Mouse (Mus musculus): Measurements from ENCODE around the gene Ppp1r21.

The Ppp1r21 gene

GRCm38 (mm10) chr17:88529519-88530235 lies at the start of gene Ppp1r21:
Gene Ppp1r21 (plus strand): TSS chr17:88530118.
- DNase-seq (ENCODE audit: low read depth) = peak; percentile 97

DNA sequence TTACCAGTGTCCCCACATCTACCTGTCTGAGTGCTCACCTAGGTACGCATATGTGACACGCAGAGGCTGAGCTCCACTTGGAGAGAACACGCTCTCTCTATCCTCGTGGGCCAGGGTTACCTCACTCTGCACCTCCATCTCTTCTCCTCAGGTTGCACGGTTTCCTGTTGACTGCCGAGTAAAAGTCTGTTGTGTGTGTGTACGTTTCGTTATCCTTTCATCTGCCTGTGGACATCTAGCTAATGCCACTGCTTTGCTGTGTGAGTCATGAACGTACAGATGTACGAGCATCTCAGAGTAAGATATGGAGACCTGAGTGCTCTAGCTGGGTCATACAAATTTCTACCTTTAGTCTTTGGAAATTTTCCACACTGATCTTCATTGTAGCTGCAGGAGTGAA lies 49.5 kb upstream of the Ppp1r21 start:
- no peak for DNase-seq (ENCODE audit: low read depth)

DNA sequence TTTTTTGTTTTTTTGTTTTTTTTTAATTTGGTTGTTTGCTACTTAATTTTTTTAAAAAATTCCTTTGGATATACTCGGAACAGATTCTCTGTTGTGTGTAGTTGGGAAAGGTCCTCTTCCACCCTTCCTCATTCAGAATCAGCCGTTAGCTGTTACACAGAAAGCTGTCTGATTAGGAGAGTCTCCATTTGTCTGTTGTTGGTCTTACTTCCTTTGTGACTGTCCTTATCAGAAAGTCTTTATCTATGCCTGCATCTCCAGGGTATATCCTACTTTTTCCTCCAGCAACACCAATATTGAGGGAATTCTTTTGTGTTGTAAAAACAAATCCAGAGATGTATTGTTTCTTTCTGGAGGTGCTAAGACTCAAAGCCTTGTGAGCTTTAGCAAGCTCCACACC lies 48.9 kb upstream of the Ppp1r21 start:
- DNase-seq (ENCODE audit: low read depth) = no peak

DNA sequence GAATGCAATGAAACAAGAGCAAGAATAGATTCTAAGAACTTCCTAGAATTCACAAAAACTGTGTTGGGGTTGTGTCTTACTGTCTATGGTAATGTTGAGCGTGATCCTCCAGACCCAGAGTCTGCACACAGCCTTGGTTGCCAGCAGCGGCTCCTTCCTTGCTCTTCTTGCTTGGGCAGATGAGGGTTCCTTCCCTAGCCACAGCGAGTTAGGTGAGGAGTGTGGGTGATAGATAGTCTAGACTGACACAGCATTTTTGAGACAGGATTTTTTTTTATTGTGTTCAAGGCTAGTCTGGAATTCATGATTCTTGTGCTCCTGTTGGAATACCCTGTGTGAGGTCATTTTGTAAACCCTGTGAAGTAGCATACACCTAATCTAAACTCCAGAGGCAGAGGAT lies 48.3 kb upstream of the Ppp1r21 start:
- DNase-seq (ENCODE audit: low read depth) = no peak

DNA sequence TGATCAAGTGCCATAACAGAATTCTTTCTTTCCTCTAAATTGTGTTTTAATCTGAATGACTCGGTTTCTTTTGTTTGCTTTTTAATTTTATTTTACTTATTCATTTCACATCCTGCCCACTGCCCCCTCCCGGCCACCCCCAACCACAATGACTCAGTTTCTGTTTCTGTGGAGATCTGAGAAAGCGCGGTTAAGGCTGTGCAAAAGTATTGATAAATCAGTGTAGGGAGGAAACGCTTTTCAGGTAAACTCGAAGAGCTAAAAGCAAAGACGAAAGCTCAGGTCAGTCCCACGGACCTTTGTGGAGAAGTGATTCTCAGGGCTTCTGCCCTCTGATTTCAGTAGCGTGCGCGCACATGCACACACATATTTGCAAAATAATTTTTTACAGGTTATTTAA lies 45.4 kb upstream of the Ppp1r21 start:
- no peak for DNase-seq (ENCODE audit: low read depth)

DNA sequence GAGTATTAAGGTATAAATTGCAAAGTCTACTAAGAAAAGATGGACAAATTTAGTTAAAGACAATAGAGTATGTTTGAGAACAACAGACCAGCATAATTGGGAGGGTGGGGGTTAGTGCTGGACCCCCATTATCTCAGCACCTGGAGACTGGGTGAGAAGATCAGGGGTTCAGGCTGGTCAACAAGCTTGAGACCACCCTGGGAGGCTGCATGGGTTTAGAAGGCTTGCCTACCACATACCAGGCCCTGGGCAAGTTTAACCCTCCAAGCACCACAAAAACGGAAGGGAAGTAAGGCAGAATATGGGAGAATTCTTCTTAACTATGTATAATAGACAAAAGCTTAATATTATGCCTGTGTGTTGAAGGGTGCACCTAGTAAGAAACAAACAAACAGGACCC lies 45.0 kb upstream of the Ppp1r21 start:
- no peak for DNase-seq (ENCODE audit: low read depth)

GRCm38 (mm10) chr17:88490546-88490945 lies 39.4 kb upstream of the Ppp1r21 start:
- no peak for DNase-seq (ENCODE audit: low read depth)

- DNase-seq (ENCODE audit: low read depth) = peak; percentile 35
Measured at GRCm38 (mm10) chr17:88491366-88492106, 38.4 kb upstream of the Ppp1r21 start.

DNA sequence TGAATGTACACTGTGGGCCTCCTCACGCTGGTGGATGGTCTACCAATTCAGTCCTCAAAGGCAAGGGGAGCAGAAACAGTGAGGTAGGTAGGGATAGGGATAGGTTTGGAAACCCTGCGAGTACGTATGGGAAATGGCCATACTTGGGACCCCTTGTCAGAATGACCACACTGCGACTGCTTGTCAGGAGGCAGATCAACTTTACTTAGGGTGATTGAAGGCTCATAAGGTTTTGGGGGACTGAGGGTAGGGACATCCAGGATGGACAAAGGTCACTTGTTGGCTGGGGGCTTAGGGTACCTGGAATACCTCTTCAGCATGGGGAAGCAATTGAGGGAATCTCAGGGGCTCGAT lies 37.8 kb upstream of the Ppp1r21 start:
- no peak for DNase-seq (ENCODE audit: low read depth)

DNA sequence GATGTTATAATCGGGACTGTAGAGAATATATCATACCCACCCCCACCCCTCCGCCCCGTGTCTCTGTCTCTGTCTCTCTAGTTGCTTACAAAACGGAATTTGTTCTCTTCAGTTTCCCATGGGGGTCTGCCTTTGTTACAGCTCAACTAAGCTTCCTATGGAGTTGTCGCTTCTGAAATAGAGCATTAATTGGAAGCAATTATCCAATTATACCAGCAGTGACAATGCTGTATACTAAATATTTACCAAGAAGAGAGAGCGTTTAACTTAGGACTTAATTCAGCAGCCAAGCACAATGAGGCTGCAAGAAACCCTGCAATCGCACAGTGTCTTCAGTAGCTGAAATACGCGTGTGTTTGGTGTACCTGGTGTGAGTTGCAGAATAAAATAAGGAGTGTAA lies 36.4 kb upstream of the Ppp1r21 start:
- no peak for DNase-seq (ENCODE audit: low read depth)

DNA sequence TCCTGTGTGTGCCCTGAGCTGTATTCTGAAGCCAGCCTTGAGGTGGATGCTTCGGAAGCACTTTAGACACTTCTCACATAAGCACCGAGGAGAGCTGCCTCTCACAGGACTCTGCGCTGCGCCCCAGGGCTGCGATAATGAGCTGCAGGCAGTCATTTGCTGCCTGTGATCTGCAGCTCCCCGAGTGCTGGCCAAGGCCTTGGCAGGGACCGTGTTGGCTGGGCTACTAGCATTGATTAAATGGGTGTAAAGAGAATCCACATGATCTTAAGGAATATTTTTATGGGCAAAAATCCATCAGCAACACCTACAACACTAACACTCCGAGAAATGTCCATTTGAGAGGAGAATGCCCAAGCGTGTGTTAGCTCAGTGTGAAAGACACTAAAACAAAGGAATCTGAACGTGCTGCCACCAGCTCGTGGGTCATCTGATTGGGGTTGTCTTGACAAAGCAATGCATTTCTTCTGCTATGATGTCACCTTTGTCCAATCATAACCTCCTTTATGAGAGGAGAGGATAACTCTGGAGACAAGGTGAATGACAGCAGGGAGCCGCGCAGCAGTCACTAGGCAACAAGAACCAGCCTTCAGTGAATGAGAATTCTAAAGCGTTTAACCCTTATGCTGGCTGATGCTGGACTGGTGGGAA lies 35.7 kb upstream of the Ppp1r21 start:
- no peak for DNase-seq (ENCODE audit: low read depth)

- no peak for DNase-seq (ENCODE audit: low read depth)
Measured at GRCm38 (mm10) chr17:88494772-88495132, 35.2 kb upstream of the Ppp1r21 start.

DNA sequence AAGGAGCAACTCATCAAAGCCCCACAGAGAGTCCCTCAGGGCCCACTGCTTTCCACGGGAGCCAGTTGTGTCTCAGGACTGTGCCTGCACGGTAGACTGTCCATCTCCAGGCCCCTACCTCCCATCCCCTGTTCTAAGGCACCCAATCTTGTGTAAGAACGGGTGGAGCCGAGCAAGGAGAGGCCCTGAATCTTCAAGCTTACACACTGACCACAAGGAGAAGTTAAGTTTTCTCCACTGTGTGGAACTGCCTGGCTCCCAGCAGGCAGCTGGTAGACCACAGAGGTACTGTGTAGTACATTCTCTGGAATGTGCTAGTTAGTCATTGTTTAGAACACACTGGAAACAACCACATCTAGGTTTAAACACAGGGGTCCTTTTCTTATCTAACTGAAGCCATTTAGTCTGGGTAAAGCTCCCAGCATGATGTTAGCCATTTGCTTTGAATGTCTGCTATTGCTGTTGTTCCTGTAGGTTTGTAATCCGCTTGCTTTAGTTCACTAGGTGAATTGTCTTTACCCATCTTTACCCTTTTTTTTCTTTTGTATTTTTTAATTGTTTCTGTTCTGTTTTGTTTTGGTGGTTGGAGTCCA lies 31.7 kb upstream of the Ppp1r21 start:
- DNase-seq (ENCODE audit: low read depth) = no peak

GRCm38 (mm10) chr17:88504056-88504455 lies 25.9 kb upstream of the Ppp1r21 start:
- DNase-seq (ENCODE audit: low read depth) = no peak

DNA sequence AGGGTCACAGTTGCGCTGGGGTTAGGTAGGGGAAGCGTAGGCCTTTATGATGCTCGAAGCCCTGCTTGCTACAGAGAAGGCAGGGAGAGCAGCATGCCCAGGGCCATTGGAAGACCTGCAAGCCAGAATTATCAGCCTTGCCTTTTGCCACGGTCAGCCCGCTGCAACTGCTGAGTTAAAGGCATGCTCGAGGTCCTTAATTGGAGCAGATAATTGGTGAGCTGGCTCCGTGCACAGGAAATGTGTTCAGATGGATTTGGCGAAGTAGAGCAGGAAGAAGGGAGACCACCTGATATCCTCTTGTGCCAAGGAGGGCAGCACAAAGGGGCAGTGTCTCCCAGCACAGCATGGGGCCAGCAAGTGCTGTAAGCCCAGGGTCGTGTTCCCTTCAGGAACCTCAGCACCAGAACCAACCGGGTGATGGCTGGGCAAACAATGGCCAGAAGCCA lies 24.6 kb upstream of the Ppp1r21 start:
- no peak for DNase-seq (ENCODE audit: low read depth)

DNA sequence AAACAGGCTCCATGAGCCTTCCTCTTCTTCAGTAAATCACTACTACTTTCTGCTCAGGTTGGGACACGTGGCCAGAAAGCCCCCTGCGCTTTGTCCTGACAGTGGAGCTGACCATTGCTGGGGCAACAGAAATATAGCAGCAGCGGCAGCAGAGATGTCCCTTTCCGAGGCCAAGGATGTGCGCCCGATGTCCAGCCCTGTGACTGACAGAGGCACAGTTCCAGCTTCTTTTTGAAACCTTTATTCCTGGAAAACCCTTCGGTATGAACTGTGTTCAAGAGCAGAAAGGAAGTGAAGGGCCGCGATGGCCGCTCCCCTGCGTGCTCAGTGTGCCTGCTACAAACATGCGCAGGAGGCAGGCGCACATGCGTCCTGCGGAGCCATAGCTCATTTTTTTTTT lies 24.0 kb upstream of the Ppp1r21 start:
- DNase-seq (ENCODE audit: low read depth) = no peak

- no peak for DNase-seq (ENCODE audit: low read depth)
Measured at GRCm38 (mm10) chr17:88507376-88507775, 22.5 kb upstream of the Ppp1r21 start.

GRCm38 (mm10) chr17:88508846-88509508 lies 20.9 kb upstream of the Ppp1r21 start:
- DNase-seq (ENCODE audit: low read depth) = no peak

- DNase-seq (ENCODE audit: low read depth) = no peak
Measured at GRCm38 (mm10) chr17:88509999-88510398, 19.9 kb upstream of the Ppp1r21 start.

DNA sequence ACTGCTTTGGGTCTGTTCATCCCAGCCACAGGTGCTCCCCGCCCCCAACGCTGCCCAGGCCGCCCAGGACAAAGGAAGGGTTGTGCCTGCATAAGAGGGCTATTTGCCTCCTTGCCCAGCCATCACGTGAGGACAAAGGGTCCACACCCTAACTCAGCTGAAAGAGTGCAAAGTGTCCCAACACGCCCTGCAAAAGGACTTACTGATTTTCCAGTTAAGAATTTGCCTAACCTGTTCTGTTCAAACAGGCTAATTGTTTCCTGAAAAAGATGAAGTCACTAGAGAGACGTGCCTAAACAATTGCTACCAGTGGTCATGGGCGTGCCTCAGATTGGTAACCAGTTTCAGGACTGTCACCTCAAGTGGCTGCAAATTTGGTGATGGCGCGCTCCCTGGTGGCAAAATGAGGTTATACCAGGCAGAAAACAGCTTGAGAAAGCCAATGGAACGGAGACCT lies 18.8 kb upstream of the Ppp1r21 start:
- DNase-seq (ENCODE audit: low read depth) = peak; percentile 89

GRCm38 (mm10) chr17:88516477-88516876 lies 13.4 kb upstream of the Ppp1r21 start:
- no peak for DNase-seq (ENCODE audit: low read depth)

- DNase-seq (ENCODE audit: low read depth) = peak; percentile 37
Measured at GRCm38 (mm10) chr17:88527781-88528180, 2.1 kb upstream of the Ppp1r21 start.

Data from naive thymus-derived CD4-positive, alpha-beta T cell, adult 2 months (primary cell).